Mouse (Mus musculus): ENCODE measurements around the gene App. TPM values are rescaled to one million over a fixed set of nuclear protein-coding genes. Genes with fewer than 3 reads are reported as not detected.

The App gene
- total and polyA plus RNA-seq, 3 experiments, result 229 to 386 (median 361) TPM

- DNase-seq, result no peak
Measured at GRCm38 (mm10) chr16:85020696-85021323, 152.8 kb downstream of the App start.

- no peak for DNase-seq
Measured at GRCm38 (mm10) chr16:85019273-85019672, 154.3 kb downstream of the App start.

GRCm38 (mm10) chr16:85017845-85018244 lies 155.7 kb downstream of the App start:
- no peak for DNase-seq

- no peak for DNase-seq
Measured at GRCm38 (mm10) chr16:85012695-85013094, 160.9 kb downstream of the App start.

- DNase-seq, result no peak
Measured at GRCm38 (mm10) chr16:85012172-85012571, 161.4 kb downstream of the App start.

- DNase-seq, result no peak
Measured at GRCm38 (mm10) chr16:85010651-85011050, 162.9 kb downstream of the App start.

GRCm38 (mm10) chr16:85008866-85009645 lies 164.5 kb downstream of the App start:
- no peak for DNase-seq

GRCm38 (mm10) chr16:85001939-85002556 lies 171.5 kb downstream of the App start:
- no peak for DNase-seq

- DNase-seq, result no peak
Measured at GRCm38 (mm10) chr16:85000304-85000703, 173.3 kb downstream of the App start.

GRCm38 (mm10) chr16:84997551-84997950 lies 176.0 kb downstream of the App start:
- DNase-seq, result no peak

GRCm38 (mm10) chr16:84995441-84995867 lies 178.1 kb downstream of the App start:
- DNase-seq, result no peak

- no peak for DNase-seq
Measured at GRCm38 (mm10) chr16:84992888-84993287, 180.7 kb downstream of the App start.

GRCm38 (mm10) chr16:84991011-84991410 lies 182.6 kb downstream of the App start:
- DNase-seq, result no peak

GRCm38 (mm10) chr16:84989938-84990337 lies 183.6 kb downstream of the App start:
- no peak for DNase-seq

- DNase-seq, result no peak
Measured at GRCm38 (mm10) chr16:84989476-84989875, 184.1 kb downstream of the App start.

- DNase-seq, result no peak
Measured at GRCm38 (mm10) chr16:84987724-84988287, 185.8 kb downstream of the App start.

- no peak for DNase-seq
Measured at GRCm38 (mm10) chr16:84986016-84986631, 187.4 kb downstream of the App start.

- DNase-seq, result no peak
Measured at GRCm38 (mm10) chr16:84985340-84985739, 188.2 kb downstream of the App start.

- no peak for DNase-seq
Measured at GRCm38 (mm10) chr16:84983428-84983827, 190.1 kb downstream of the App start.

- no peak for DNase-seq
Measured at GRCm38 (mm10) chr16:84982589-84982988, 191.0 kb downstream of the App start.

- DNase-seq, result no peak
Measured at GRCm38 (mm10) chr16:84978589-84978988, 195.0 kb downstream of the App start.

GRCm38 (mm10) chr16:84974176-84974518 lies 199.4 kb downstream of the App start:
- DNase-seq, result no peak

Measured in adrenal gland, adult 2 months (tissue).